Mouse (Mus musculus): ENCODE measurements around the gene Dedd2. TPM values are rescaled to one million over a fixed set of nuclear protein-coding genes. Genes with fewer than 3 reads are reported as not detected.

Dedd2 gene
- total and polyA plus RNA-seq, 3 experiments, result 25.2 to 36.6 TPM; not detected in 1

- Histone ChIP-seq H3K27me3 (ENCODE audit: control insufficient read depth in 1 of 2, insufficient read depth in 2 of 2, low read length in 2 of 2) (no peaks in the 10 kb centered on the region), H3K9me3 (replicated peaks; ENCODE audit: insufficient read depth, low read length) (no peaks in the 10 kb centered on the region), H3K4me1 (ENCODE audit: control insufficient read depth in 1 of 2, insufficient read depth in 2 of 2, low read length in 2 of 2) (peaks cover 17 to 48% of the 10 kb centered on the region in 2 experiments), H3K4me3 (ENCODE audit: control insufficient read depth in 1 of 2, insufficient read depth in 1 of 2, low read depth in 2 of 2, low read length in 2 of 2) (peak overlapping the region; percentile 66 to 85), H3K9ac (ENCODE audit: control insufficient read depth, low read depth, low read length, poor library complexity, severe bottlenecking) (peak overlapping the region; percentile 84), H3K36me3 (ENCODE audit: control insufficient read depth in 1 of 2, insufficient read depth in 2 of 2, low read length in 2 of 2) (peaks cover 0 to 36% of the 10 kb centered on the region in 2 experiments; a peak in 2 of 4 replicates), H3K27ac (ENCODE audit: control insufficient read depth, low read depth, low read length) (peak overlapping the region; percentile 85), H3K79me2 (ENCODE audit: control insufficient read depth, insufficient read depth, low read length, poor library complexity) (peaks cover 28% of the 10 kb centered on the region)
- peak; percentile 55 for DNase-seq (ENCODE audit: low read depth, low spot score)
- TF ChIP-seq ZNF384 (IDR thresholded peaks at IDR 0.05; ENCODE audit: low read depth, low read length) (peak; percentile 85), SIN3A (IDR thresholded peaks at IDR 0.05; ENCODE audit: low read length) (peak; percentile 37; the same call in 1 of the 2 replicates), BHLHE40 (IDR thresholded peaks at IDR 0.05; ENCODE audit: borderline replicate concordance, low read depth, low read length) (no peak), NRF1 (IDR thresholded peaks at IDR 0.05; ENCODE audit: insufficient read depth, low read depth, low read length, poor library complexity, severe bottlenecking) (peak; percentile 52; the same call in 1 of the 2 replicates), ELF1 (IDR thresholded peaks at IDR 0.05; ENCODE audit: low read depth, low read length) (0 out of 2 replicates have a peak, but pooled peaks have one; percentile 26)
Measured at GRCm38 (mm10) chr7:25269545-25270271, 49.3 kb upstream of the Dedd2 start.

GRCm38 (mm10) chr7:25269029-25269428 is 48.6 kb upstream of the Dedd2 start:
- H3K27ac ChIP-seq (ENCODE audit: control insufficient read depth, low read depth, low read length), result peak overlapping the region; percentile 85
- peak; percentile 46 for DNase-seq (ENCODE audit: low read depth, low spot score)

GRCm38 (mm10) chr7:25268588-25268987 is 48.2 kb upstream of the Dedd2 start:
- Histone ChIP-seq H3K9ac (ENCODE audit: control insufficient read depth, low read depth, low read length, poor library complexity, severe bottlenecking) (peak overlapping the region; percentile 84), H3K27ac (ENCODE audit: control insufficient read depth, low read depth, low read length) (peak overlapping the region; percentile 85), H3K4me1 (ENCODE audit: control insufficient read depth in 1 of 2, insufficient read depth in 2 of 2, low read length in 2 of 2) (peaks cover 12 to 40% of the 10 kb centered on the region in 2 experiments; a peak in 3 of 4 replicates), H3K27me3 (ENCODE audit: control insufficient read depth in 1 of 2, insufficient read depth in 2 of 2, low read length in 2 of 2) (no peaks in the 10 kb centered on the region), H3K9me3 (replicated peaks; ENCODE audit: insufficient read depth, low read length) (no peaks in the 10 kb centered on the region), H3K79me2 (ENCODE audit: control insufficient read depth, insufficient read depth, low read length, poor library complexity) (peaks cover 28% of the 10 kb centered on the region), H3K36me3 (ENCODE audit: control insufficient read depth in 1 of 2, insufficient read depth in 2 of 2, low read length in 2 of 2) (peaks cover 0 to 30% of the 10 kb centered on the region in 2 experiments; a peak in 2 of 4 replicates), H3K4me3 (ENCODE audit: control insufficient read depth in 1 of 2, insufficient read depth in 1 of 2, low read depth in 2 of 2, low read length in 2 of 2) (peak overlapping the region; percentile 66 to 85)
- DNase-seq (ENCODE audit: low read depth, low spot score), result no peak
- TF ChIP-seq MYB (IDR thresholded peaks at IDR 0.05; ENCODE audit: low read depth, low read length) (no peak), UBTF (IDR thresholded peaks at IDR 0.05; ENCODE audit: borderline replicate concordance, insufficient read depth, low read depth, low read length) (no peak), POLR2AphosphoS5 (IDR thresholded peaks at IDR 0.05; ENCODE audit: borderline replicate concordance, low read depth, low read length) (no peak), NRF1 (IDR thresholded peaks at IDR 0.05; ENCODE audit: insufficient read depth, low read depth, low read length, poor library complexity, severe bottlenecking) (no peak), SIN3A (IDR thresholded peaks at IDR 0.05; ENCODE audit: low read length) (peak; percentile 52; the same call in 1 of the 2 replicates), MAZ (IDR thresholded peaks at IDR 0.05; ENCODE audit: low read depth, low read length) (0 out of 2 replicates have a peak, but pooled peaks have one; percentile 79), GABPA (IDR thresholded peaks at IDR 0.05; ENCODE audit: low read depth, low read length) (no peak), CHD2 (IDR thresholded peaks at IDR 0.05; ENCODE audit: low read length) (no peak), RCOR1 (IDR thresholded peaks at IDR 0.05; ENCODE audit: low read depth, low read length) (peak; percentile 32; the same call in 1 of the 2 replicates), MEF2A (IDR thresholded peaks at IDR 0.05; ENCODE audit: extremely low read depth, insufficient replicate concordance, low read depth, low read length, poor library complexity, severe bottlenecking) (no peak), NELFE (IDR thresholded peaks at IDR 0.05; ENCODE audit: low read depth, low read length) (no peak; the same call in 1 of the 2 replicates), CHD1 (IDR thresholded peaks at IDR 0.05; ENCODE audit: low read depth, low read length) (no peak), MXI1 (IDR thresholded peaks at IDR 0.05; ENCODE audit: low read depth, low read length) (peak; percentile 53), ZKSCAN1 (IDR thresholded peaks at IDR 0.05; ENCODE audit: low read depth, low read length) (no peak), CTCF (IDR thresholded peaks at IDR 0.05 in 2 of 3, conservative IDR thresholded peaks at IDR 0.05 in 1 of 3; ENCODE audit: control insufficient read depth in 1 of 3, insufficient read depth in 1 of 3, low read depth in 2 of 3, low read length in 3 of 3, poor library complexity in 1 of 3, severe bottlenecking in 1 of 3) (no peak)

More at GRCm38 (mm10) chr7:25269029-25269428, 48.6 kb upstream of the Dedd2 start:
- peaks cover 28% of the 10 kb centered on the region for H3K79me2 ChIP-seq (ENCODE audit: control insufficient read depth, insufficient read depth, low read length, poor library complexity)
- TF ChIP-seq ZMIZ1 (IDR thresholded peaks at IDR 0.05; ENCODE audit: low read depth, low read length) (no peak), NRF1 (IDR thresholded peaks at IDR 0.05; ENCODE audit: insufficient read depth, low read depth, low read length, poor library complexity, severe bottlenecking) (no peak), UBTF (IDR thresholded peaks at IDR 0.05; ENCODE audit: borderline replicate concordance, insufficient read depth, low read depth, low read length) (no peak), USF2 (IDR thresholded peaks at IDR 0.05; ENCODE audit: borderline replicate concordance in 1 of 2, insufficient read depth in 1 of 2, low read depth in 1 of 2, low read length in 2 of 2) (no peak), SIN3A (IDR thresholded peaks at IDR 0.05; ENCODE audit: low read length) (no peak), MYB (IDR thresholded peaks at IDR 0.05; ENCODE audit: low read depth, low read length) (no peak), POLR2A (IDR thresholded peaks at IDR 0.05; ENCODE audit: control insufficient read depth in 1 of 2, insufficient read depth in 1 of 2, low read depth in 1 of 2, low read length in 2 of 2, poor library complexity in 1 of 2) (no peak), MEF2A (IDR thresholded peaks at IDR 0.05; ENCODE audit: extremely low read depth, insufficient replicate concordance, low read depth, low read length, poor library complexity, severe bottlenecking) (no peak), NELFE (IDR thresholded peaks at IDR 0.05; ENCODE audit: low read depth, low read length) (no peak)
- H3K36me3 ChIP-seq (ENCODE audit: control insufficient read depth in 1 of 2, insufficient read depth in 2 of 2, low read length in 2 of 2), result peaks cover 0 to 31% of the 10 kb centered on the region in 2 experiments; a peak in 2 of 4 replicates
- no peaks in the 10 kb centered on the region for H3K27me3 ChIP-seq (ENCODE audit: control insufficient read depth in 1 of 2, insufficient read depth in 2 of 2, low read length in 2 of 2)
- peaks cover 13 to 42% of the 10 kb centered on the region in 2 experiments for H3K4me1 ChIP-seq (ENCODE audit: control insufficient read depth in 1 of 2, insufficient read depth in 2 of 2, low read length in 2 of 2)
- peak overlapping the region; percentile 84 for H3K9ac ChIP-seq (ENCODE audit: control insufficient read depth, low read depth, low read length, poor library complexity, severe bottlenecking)
- H3K4me3 ChIP-seq (ENCODE audit: control insufficient read depth in 1 of 2, insufficient read depth in 1 of 2, low read depth in 2 of 2, low read length in 2 of 2), result peak overlapping the region; percentile 66 to 85
- no peaks in the 10 kb centered on the region for H3K9me3 ChIP-seq (replicated peaks; ENCODE audit: insufficient read depth, low read length)
